In the genomic region with DNA sequence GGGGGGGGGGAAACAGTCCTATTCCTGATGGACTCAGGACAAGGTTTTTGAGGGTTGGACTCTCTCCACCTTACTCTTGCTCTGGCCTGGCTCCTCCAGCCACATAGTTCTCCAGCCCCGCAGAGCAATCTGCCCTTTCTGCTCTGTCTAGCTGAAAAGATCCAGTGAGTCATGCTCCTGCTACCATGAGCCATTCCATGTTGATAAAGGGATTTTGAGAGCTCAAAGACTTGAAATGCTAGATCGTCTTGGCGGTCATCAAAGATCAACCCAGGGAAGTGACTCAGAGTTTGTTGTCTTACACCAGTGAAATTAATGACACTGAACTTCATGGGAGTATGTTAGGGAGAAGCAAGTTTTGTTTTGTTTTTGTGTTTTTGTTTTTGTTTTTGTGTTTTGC, we compare ENCODE assay signal across 28 mouse cellular contexts. TPM values are rescaled to one million over a fixed set of nuclear protein-coding genes. Genes with fewer than 3 reads are reported as not detected.
"Had no signal": no experiment of that assay in that cellular context is flagged by ENCODE, and none has a peak within 500 bp of the region (broad histone marks: within the 10 kb centered on the region; RNA-seq: fewer than 3 reads in every experiment).

No protein-coding gene starts in this region.

- H3K27me3 ChIP-seq: liver, embryonic 13.5 days; midbrain, embryonic 12.5 days; midbrain, embryonic 15.5 days had no signal

- H3K4me2 ChIP-seq: liver, embryonic 13.5 days; midbrain, embryonic 12.5 days; midbrain, embryonic 15.5 days; neural tube, embryonic 13.5 days had no signal

- H3K4me3 ChIP-seq: left cerebral cortex, adult 2 months; liver, embryonic 13.5 days; midbrain, embryonic 12.5 days; midbrain, embryonic 15.5 days; neural tube, embryonic 13.5 days had no signal

- H3K36me3 ChIP-seq: liver, embryonic 13.5 days; midbrain, embryonic 12.5 days; midbrain, embryonic 15.5 days; neural tube, embryonic 13.5 days had no signal

- DNase-seq: kidney, postnatal 10 days; kidney, postnatal 36 days; layer of hippocampus, postnatal 36 days; liver, embryonic 13.5 days; lung, adult 2 months; retina, postnatal 1 day; right cerebral cortex, postnatal 25 days; thymus, adult 18-20 months; thymus, postnatal 4 days had no signal

RNA-seq across cellular contexts. Expression of gene Otos, which starts 20.8 kb away (rescaled TPM):
- total RNA-seq: left cerebral cortex, adult 2 months; left cerebral cortex, postnatal 10 days; left cerebral cortex, postnatal 36 days; liver, adult 2 months; neutrophil, adult 5-6 weeks had no signal
- polyA plus RNA-seq: limb, embryonic 11.5 days; liver, adult 2 months; liver, embryonic 13.5 days; lung, adult 2 months; lung, embryonic 16.5 days; macrophage; midbrain, embryonic 12.5 days; neural tube, embryonic 13.5 days; testis, adult 2 months had no signal

RNA-seq across cellular contexts. Expression of gene Olfr12, which starts 51.8 kb away (rescaled TPM):
- total RNA-seq: layer of hippocampus, postnatal 10 days; layer of hippocampus, postnatal 36 days; left cerebral cortex, adult 2 months; left cerebral cortex, postnatal 10 days; left cerebral cortex, postnatal 36 days; liver, adult 2 months; megakaryocyte, adult 5-6 weeks had no signal
- polyA plus RNA-seq: kidney, embryonic 14.5 days; limb, embryonic 11.5 days; limb, embryonic 14.5 days; liver, adult 2 months; liver, embryonic 13.5 days; liver, embryonic 16.5 days; lung, adult 2 months; lung, embryonic 16.5 days; macrophage; midbrain, embryonic 15.5 days; neural tube, embryonic 13.5 days; spleen, adult 2 months; stomach, embryonic 16.5 days had no signal
